Mouse (Mus musculus) kidney, embryonic 15.5 days (tissue): ENCODE measurements around the gene Dtd1. TPM values are rescaled to one million over a fixed set of nuclear protein-coding genes. Genes with fewer than 3 reads are reported as not detected.

Experiments used
- ATAC-seq: fragments of 200-750 bp; cut with Nextera tagmentation; replicated peaks from 2 replicates; pipeline ENCODE4 v1.8.0; 2017; ENCODE audit warnings: moderate TSS enrichment; ENCODE audit not compliant: low FRiP score
- H3K27ac ChIP-seq: fragments of 300-500 bp; sonication (generic); 2 replicates; pipeline ENCODE4 v1.5.1; 2015; ENCODE audit warnings: mild to moderate bottlenecking, inconsistent platforms
- H3K27me3 ChIP-seq: fragments of 300-500 bp; sonication (generic); 2 replicates; pipeline ENCODE4 v1.6.1; 2015; ENCODE audit warnings: inconsistent platforms
- H3K36me3 ChIP-seq: fragments of 300-500 bp; sonication (generic); 2 replicates; pipeline ENCODE4 v1.6.1; 2015; ENCODE audit warnings: inconsistent platforms
- H3K4me1 ChIP-seq: fragments of 300-500 bp; sonication (generic); 2 replicates; pipeline ENCODE4 v1.6.1; 2015; ENCODE audit warnings: inconsistent platforms
- H3K4me2 ChIP-seq: fragments of 300-500 bp; sonication (generic); 2 replicates; pipeline ENCODE4 v1.6.1; 2015; ENCODE audit warnings: moderate library complexity, mild to moderate bottlenecking, inconsistent platforms
- H3K4me3 ChIP-seq: fragments of 300-500 bp; sonication (generic); replicated peaks from 2 replicates; pipeline ENCODE4 v1.5.1; 2015; ENCODE audit warnings: mild to moderate bottlenecking, inconsistent platforms
- H3K9ac ChIP-seq: fragments of 300-500 bp; sonication (generic); 2 replicates; pipeline ENCODE4 v1.6.1; 2015; ENCODE audit warnings: mild to moderate bottlenecking, inconsistent platforms
- H3K9me3 ChIP-seq: fragments of 300-500 bp; sonication (generic); replicated peaks from 2 replicates; pipeline ENCODE4 v1.6.1; 2016; ENCODE audit warnings: inconsistent platforms
- WGBS: fragments of 180-500 bp; shearing (Covaris S2); methylation state at CpG from one replicate; pipeline ENCODE4 v1.1.7; 2015; ENCODE audit warnings: mixed read lengths; 5-methylcytosine and 5-hydroxymethylcytosine counted together
- polyA plus RNA-seq: library from polyadenylated mRNA; unstranded; fragments of >200 nt; fragmentation: Nextera tagmentation; extraction: Ambion mirVana; gene quantifications from 2 replicates; pipeline ENCODE4 v1.2.1, GENCODE M21; 2015

Dtd1 gene
- polyA plus RNA-seq, 1 experiment from 2014 or later = 47.3 TPM

GRCm38 (mm10) chr2:144774636-144775160 lies 175.0 kb downstream of the Dtd1 start:
- no peak overlapping the region for H3K4me2 ChIP-seq
- ATAC-seq = no peak
- H3K4me1 ChIP-seq = peaks cover 8% of the 10 kb centered on the region; the same call in 1 of the 2 replicates
- no peaks in the 10 kb centered on the region for H3K9me3 ChIP-seq
- no peak overlapping the region for H3K27ac ChIP-seq
- H3K4me3 ChIP-seq = no peak overlapping the region
- H3K9ac ChIP-seq = no peak overlapping the region
- no peaks in the 10 kb centered on the region for H3K27me3 ChIP-seq
- no peaks in the 10 kb centered on the region for H3K36me3 ChIP-seq
- WGBS = 67% methylated on average over 8 of the region's 8 CpGs

GRCm38 (mm10) chr2:144775626-144776025 lies 175.9 kb downstream of the Dtd1 start:
- Histone ChIP-seq H3K9ac (no peak overlapping the region), H3K4me1 (peaks cover 6% of the 10 kb centered on the region; the same call in 1 of the 2 replicates), H3K4me3 (no peak overlapping the region), H3K27ac (no peak overlapping the region), H3K9me3 (no peaks in the 10 kb centered on the region), H3K27me3 (no peaks in the 10 kb centered on the region), H3K4me2 (no peak overlapping the region), H3K36me3 (no peaks in the 10 kb centered on the region)
- 89% methylated on average over 4 of the region's 4 CpGs for WGBS
- ATAC-seq = no peak

- Histone ChIP-seq H3K27me3 (no peaks in the 10 kb centered on the region), H3K4me2 (no peak overlapping the region), H3K9me3 (no peaks in the 10 kb centered on the region), H3K4me3 (no peak overlapping the region), H3K4me1 (peaks cover 9% of the 10 kb centered on the region; the same call in 1 of the 2 replicates), H3K36me3 (no peaks in the 10 kb centered on the region), H3K9ac (no peak overlapping the region), H3K27ac (no peak overlapping the region)
- no peak for ATAC-seq
- 62% methylated on average over 7 of the region's 7 CpGs for WGBS
Measured at GRCm38 (mm10) chr2:144779263-144779662, 179.6 kb downstream of the Dtd1 start.

GRCm38 (mm10) chr2:144780731-144781130 lies 181.0 kb downstream of the Dtd1 start:
- Histone ChIP-seq H3K4me3 (no peak overlapping the region), H3K9me3 (no peaks in the 10 kb centered on the region), H3K4me1 (peaks cover 6% of the 10 kb centered on the region; the same call in 1 of the 2 replicates), H3K36me3 (no peaks in the 10 kb centered on the region), H3K27ac (no peak overlapping the region), H3K27me3 (no peaks in the 10 kb centered on the region), H3K4me2 (no peak overlapping the region), H3K9ac (no peak overlapping the region)
- 36% methylated on average over 5 of the region's 5 CpGs for WGBS
- ATAC-seq = no peak

- Histone ChIP-seq H3K9ac (no peak overlapping the region), H3K9me3 (no peaks in the 10 kb centered on the region), H3K4me3 (no peak overlapping the region), H3K27ac (no peak overlapping the region), H3K36me3 (no peaks in the 10 kb centered on the region), H3K27me3 (no peaks in the 10 kb centered on the region), H3K4me2 (no peak overlapping the region), H3K4me1 (peaks cover 6% of the 10 kb centered on the region; the same call in 1 of the 2 replicates)
- no peak for ATAC-seq
- 43% methylated on average over 3 of the region's 3 CpGs for WGBS
Measured at GRCm38 (mm10) chr2:144781871-144782270, 182.2 kb downstream of the Dtd1 start.

- 53% methylated on average over 4 of the region's 4 CpGs for WGBS
Measured at GRCm38 (mm10) chr2:144782481-144782880, 182.8 kb downstream of the Dtd1 start.

GRCm38 (mm10) chr2:144783190-144783589 lies 183.5 kb downstream of the Dtd1 start:
- Histone ChIP-seq H3K9me3 (no peaks in the 10 kb centered on the region), H3K4me2 (no peak overlapping the region), H3K4me1 (peaks cover 6% of the 10 kb centered on the region; the same call in 1 of the 2 replicates), H3K27me3 (no peaks in the 10 kb centered on the region), H3K36me3 (no peaks in the 10 kb centered on the region), H3K27ac (no peak overlapping the region), H3K4me3 (no peak overlapping the region), H3K9ac (no peak overlapping the region)
- ATAC-seq = no peak
- 87% methylated on average over 1 of the region's 1 CpGs for WGBS

More at GRCm38 (mm10) chr2:144782481-144782880, 182.8 kb downstream of the Dtd1 start:
- Histone ChIP-seq H3K27me3 (no peaks in the 10 kb centered on the region), H3K4me1 (peaks cover 6% of the 10 kb centered on the region; the same call in 1 of the 2 replicates), H3K36me3 (no peaks in the 10 kb centered on the region), H3K9me3 (no peaks in the 10 kb centered on the region), H3K4me3 (no peak overlapping the region), H3K4me2 (no peak overlapping the region), H3K27ac (no peak overlapping the region), H3K9ac (no peak overlapping the region)
- 0 out of 2 replicates have a peak, but pooled peaks have one; percentile 49 for ATAC-seq

GRCm38 (mm10) chr2:144783831-144784230 lies 184.1 kb downstream of the Dtd1 start:
- Histone ChIP-seq H3K4me3 (no peak overlapping the region), H3K4me2 (no peak overlapping the region), H3K27me3 (no peaks in the 10 kb centered on the region), H3K36me3 (no peaks in the 10 kb centered on the region), H3K4me1 (peaks cover 4% of the 10 kb centered on the region; the same call in 1 of the 2 replicates), H3K9me3 (no peaks in the 10 kb centered on the region), H3K9ac (no peak overlapping the region), H3K27ac (no peak overlapping the region)
- ATAC-seq = no peak
- WGBS = 95% methylated on average over 6 of the region's 6 CpGs

GRCm38 (mm10) chr2:144791671-144792294 lies 192.1 kb downstream of the Dtd1 start:
- Histone ChIP-seq H3K9me3 (no peaks in the 10 kb centered on the region), H3K9ac (no peak overlapping the region), H3K27ac (no peak overlapping the region), H3K27me3 (no peaks in the 10 kb centered on the region), H3K4me3 (no peak overlapping the region), H3K4me2 (no peak overlapping the region), H3K36me3 (no peaks in the 10 kb centered on the region), H3K4me1 (peaks cover 7% of the 10 kb centered on the region; the same call in 1 of the 2 replicates)
- no peak for ATAC-seq
- WGBS = 32% methylated on average over 14 of the region's 14 CpGs

- Histone ChIP-seq H3K4me1 (no peaks in the 10 kb centered on the region; the same call in 1 of the 2 replicates), H3K4me3 (no peak overlapping the region), H3K9ac (no peak overlapping the region), H3K36me3 (no peaks in the 10 kb centered on the region), H3K4me2 (no peak overlapping the region), H3K27me3 (no peaks in the 10 kb centered on the region), H3K27ac (no peak overlapping the region; the same call in 1 of the 2 replicates), H3K9me3 (no peaks in the 10 kb centered on the region)
- WGBS = 55% methylated on average over 8 of the region's 8 CpGs
- ATAC-seq = no peak
Measured at GRCm38 (mm10) chr2:144797515-144797914, 197.8 kb downstream of the Dtd1 start.

- no peaks in the 10 kb centered on the region for H3K27me3 ChIP-seq
- ATAC-seq = peak; percentile 25; the same call in 1 of the 2 replicates
- H3K36me3 ChIP-seq = no peaks in the 10 kb centered on the region
- H3K9me3 ChIP-seq = no peaks in the 10 kb centered on the region
- peaks cover 6% of the 10 kb centered on the region; the same call in 1 of the 2 replicates for H3K4me1 ChIP-seq
- 53% methylated on average over 15 of the region's 15 CpGs for WGBS
- H3K9ac ChIP-seq = no peak overlapping the region
- no peak overlapping the region for H3K4me3 ChIP-seq
- H3K4me2 ChIP-seq = no peak overlapping the region
- H3K27ac ChIP-seq = no peak overlapping the region
Measured at GRCm38 (mm10) chr2:144807766-144808754, 208.4 kb downstream of the Dtd1 start.
